12 mouse cellular contexts compared by ENCODE assay signal in genomic region chr13:4610902-4611301, GRCm38 (mm10). TPM values are rescaled to one million over a fixed set of nuclear protein-coding genes. Genes with fewer than 3 reads are reported as not detected.
DNase-seq lines count a peak whose midpoint lies in the region; ATAC-seq and TF ChIP-seq lines count a peak whose summit lies in the region.
"Had no signal": no experiment of that assay in that cellular context is flagged by ENCODE, and none has a peak within 500 bp of the region (broad histone marks: within the 10 kb centered on the region; RNA-seq: fewer than 3 reads in every experiment).

No protein-coding gene starts in this region.

- TF ChIP-seq CTCF in layer of hippocampus, adult 2 months (conservative IDR thresholded peaks at IDR 0.05): peak; percentile 77
- TF ChIP-seq CTCF in CH12.LX (conservative IDR thresholded peaks at IDR 0.05 in 1 of 2, IDR thresholded peaks at IDR 0.05 in 1 of 2; ENCODE audit: low read depth in 2 of 2, low read length in 2 of 2): peak in 1 of 2 experiments; percentile 61; a peak in 2 of 4 replicates

- in situ Hi-C loops in CH12.LX (cut with MboI; ENCODE audit: low pct_ligation_motif_present, low pct_unique_long_range_greater_than_20kb, low sequenced_read_pairs): loop anchor here (25.0 kb wide), 1 partner anchor 474 kb away; no protein-coding TSS in a partner anchor

- no peaks in the 10 kb centered on the region; the same call in none of the 2 replicates for H3K79me2 ChIP-seq in CH12.LX (replicated peaks; ENCODE audit: control insufficient read depth, extremely low read depth, insufficient read depth, poor library complexity, severe bottlenecking)

- peaks cover 3 to 14% of the 10 kb centered on the region in 2 experiments for H3K36me3 ChIP-seq in CH12.LX (replicated peaks in 1 of 2; ENCODE audit: control insufficient read depth in 1 of 2, insufficient read depth in 1 of 2, low read length in 1 of 2)
- H3K36me3 ChIP-seq in embryonic facial prominence, embryonic 14.5 days (ENCODE audit: control insufficient read depth, insufficient read depth, low read length): 0 out of 2 replicates have a peak, but pooled peaks cover 5% of the 10 kb centered on the region
- H3K36me3 ChIP-seq: midbrain, embryonic 13.5 days had no signal

- no peaks in the 10 kb centered on the region for H3K9me3 ChIP-seq in CH12.LX (replicated peaks; ENCODE audit: low read length)
- no peaks in the 10 kb centered on the region for H3K9me3 ChIP-seq in embryonic facial prominence, embryonic 14.5 days (ENCODE audit: control insufficient read depth, low read length)
- H3K9me3 ChIP-seq: midbrain, embryonic 13.5 days had no signal

- dilution Hi-C loops in CH12.LX (cut with MboI; ENCODE audit: extremely low pct_ligation_motif_present, extremely low pct_unique_long_range_greater_than_20kb, low sequenced_read_pairs): no loop called here

- ATAC-seq in CD4-positive, CD25-positive, alpha-beta regulatory T cell, adult 4 months: no peak
- no peak for ATAC-seq in embryonic facial prominence, embryonic 14.5 days (ENCODE audit: low read depth)
- ATAC-seq: midbrain, embryonic 13.5 days had no signal

- no peak for TF ChIP-seq EP300 in CH12.LX (IDR thresholded peaks at IDR 0.05; ENCODE audit: low read length)

- H3K27ac ChIP-seq in layer of hippocampus, adult 2 months: no peak overlapping the region
- H3K27ac ChIP-seq in CH12.LX (ENCODE audit: insufficient read depth, low read depth): no peak overlapping the region
- no peak overlapping the region for H3K27ac ChIP-seq in embryonic facial prominence, embryonic 14.5 days (replicated peaks; ENCODE audit: low read depth, low read length)
- H3K27ac ChIP-seq: midbrain, embryonic 13.5 days had no signal

- no peak overlapping the region for H3K4me2 ChIP-seq in CH12.LX (ENCODE audit: insufficient read depth, low read depth, poor library complexity, severe bottlenecking)
- no peak overlapping the region for H3K4me2 ChIP-seq in embryonic facial prominence, embryonic 14.5 days (ENCODE audit: low read depth, low read length)
- H3K4me2 ChIP-seq: midbrain, embryonic 13.5 days had no signal

- DNase-seq in CD4-positive, CD25-positive, alpha-beta regulatory T cell, adult 2 months (ENCODE audit: low read depth, low spot score): peak; percentile 51
- peak in 1 of 2 experiments; percentile 13 for DNase-seq in layer of hippocampus, adult 2 months (ENCODE audit: low spot score in 2 of 2)
- DNase-seq in layer of hippocampus, postnatal 25 days (ENCODE audit: extremely low spot score in 1 of 2, low spot score in 1 of 2): no peak
- peak; percentile 31 for DNase-seq in CH12.LX (ENCODE audit: extremely low read depth)
- peak; percentile 43 for DNase-seq in embryonic facial prominence, embryonic 14.5 days (ENCODE audit: low spot score)
- DNase-seq in ovary, adult 18-20 months (ENCODE audit: low spot score): no peak
- DNase-seq in layer of hippocampus, postnatal 10 days (ENCODE audit: low spot score in 2 of 2): no peak
- DNase-seq: right cerebral cortex, adult 18-20 months had no signal

- TF ChIP-seq RAD21 in CH12.LX (IDR thresholded peaks at IDR 0.05; ENCODE audit: low read depth, low read length): peak; percentile 65

- H3K9ac ChIP-seq in CH12.LX (ENCODE audit: insufficient read depth, low read depth): no peak overlapping the region
- H3K9ac ChIP-seq in embryonic facial prominence, embryonic 14.5 days (ENCODE audit: low read depth, low read length): no peak overlapping the region
- H3K9ac ChIP-seq: midbrain, embryonic 13.5 days had no signal

- H3K4me3 ChIP-seq in layer of hippocampus, adult 2 months: no peak overlapping the region
- H3K4me3 ChIP-seq in CH12.LX (replicated peaks in 1 of 3; ENCODE audit: low read depth in 2 of 3, low read length in 2 of 3, poor library complexity in 1 of 3): no peak overlapping the region
- no peak overlapping the region for H3K4me3 ChIP-seq in embryonic facial prominence, embryonic 14.5 days (ENCODE audit: low read depth, low read length)
- H3K4me3 ChIP-seq: midbrain, embryonic 13.5 days had no signal

- H3K27me3 ChIP-seq in CH12.LX (replicated peaks): no peaks in the 10 kb centered on the region
- no peaks in the 10 kb centered on the region for H3K27me3 ChIP-seq in embryonic facial prominence, embryonic 14.5 days (replicated peaks; ENCODE audit: control insufficient read depth, insufficient read depth, low read length)
- H3K27me3 ChIP-seq: midbrain, embryonic 13.5 days had no signal

- TF ChIP-seq POLR2A in CH12.LX (IDR thresholded peaks at IDR 0.05; ENCODE audit: low read depth, low read length): no peak

- peaks cover 0 to 9% of the 10 kb centered on the region in 2 experiments; a peak in 1 of 4 replicates for H3K4me1 ChIP-seq in CH12.LX (ENCODE audit: control insufficient read depth in 1 of 2, insufficient read depth in 2 of 2)
- H3K4me1 ChIP-seq in embryonic facial prominence, embryonic 14.5 days (ENCODE audit: control insufficient read depth, insufficient read depth, low read length): no peaks in the 10 kb centered on the region
- H3K4me1 ChIP-seq: midbrain, embryonic 13.5 days had no signal

TF ChIP-seq in CH12.LX, 34 proteins besides CTCF, POLR2A, EP300 and RAD21:
- no peak for TF ChIP-seq MEF2A (IDR thresholded peaks at IDR 0.05; ENCODE audit: borderline replicate concordance, low read depth, low read length)
- peak; percentile 44 for TF ChIP-seq SMC3 (IDR thresholded peaks at IDR 0.05; ENCODE audit: low read depth, low read length)

RNA-seq across cellular contexts. Expression of gene Akr1e1, which starts 1.9 kb away (rescaled TPM):
- polyA plus RNA-seq in CD4-positive, CD25-positive, alpha-beta regulatory T cell, adult 4 months (2017; shearing (Covaris generic)): 10 to 100 TPM; 22.9 to 23.1 TPM
- 10 to 100 TPM; 18.1 to 24.7 TPM for total RNA-seq in layer of hippocampus, adult 2 months (2021)
- total RNA-seq in layer of hippocampus, postnatal 25 days (2021): 10 to 100 TPM; 21.9 to 22.7 TPM
- 29.3 and 30.4 TPM in 2 replicates for total RNA-seq in CH12.LX (2012; rRNA removed)
- total RNA-seq in CH12.LX (2014; rRNA removed): 29.7 and 34.7 TPM in 2 replicates
- polyA plus RNA-seq in CH12.LX (2012; ENCODE audit: insufficient read length, low read depth): 36.6 and 58.3 TPM in 2 replicates
- polyA plus RNA-seq in embryonic facial prominence, embryonic 14.5 days (2014; fragmentation: Nextera tagmentation; extraction: Ambion mirVana): 38.5 and 41.6 TPM in 2 replicates
- total RNA-seq in layer of hippocampus, postnatal 10 days (2021): 10 to 100 TPM; 13.7 to 16.1 TPM

RNA-seq across cellular contexts. Expression of gene Akr1c21, which starts 37.0 kb away (rescaled TPM):
- polyA plus RNA-seq in CD4-positive, CD25-positive, alpha-beta regulatory T cell, adult 4 months (2017; shearing (Covaris generic)): not detected
- total RNA-seq in layer of hippocampus, adult 2 months (2021): not detected
- not detected for total RNA-seq in layer of hippocampus, postnatal 25 days (2021)
- total RNA-seq in CH12.LX (2012; rRNA removed) (not detected in 2 replicates), CH12.LX (2014; rRNA removed) (not detected in 2 replicates)
- polyA plus RNA-seq in CH12.LX (2012; ENCODE audit: insufficient read length, low read depth): not detected in 2 replicates
- 0.29 TPM in 1 of 2 replicates, not detected in the other for polyA plus RNA-seq in embryonic facial prominence, embryonic 14.5 days (2014; fragmentation: Nextera tagmentation; extraction: Ambion mirVana)
- total RNA-seq in layer of hippocampus, postnatal 10 days (2021): not detected
- total RNA-seq: left cerebral cortex, adult 18-20 months had no signal
- polyA plus RNA-seq: heart, embryonic 16.5 days had no signal

Comparison
In these comparisons a context has a peak if more than half of its experiments do, and no peak if none do; other contexts are left out.
1. DNase-seq: peak in CD4-positive, CD25-positive, alpha-beta regulatory T cell, adult 2 months (single experiment), CH12.LX (single experiment) and embryonic facial prominence, embryonic 14.5 days (single experiment); none in layer of hippocampus, postnatal 25 days (0 of 2), ovary, adult 18-20 months (single experiment) and layer of hippocampus, postnatal 10 days (0 of 2).